Mouse (Mus musculus) embryonic fibroblast, embryonic 13.5 days (primary cell): Measurements from ENCODE around the gene Zbtb11.

ENCODE experiments used
- CTCF ChIP-seq: IDR thresholded peaks from 2 replicates; pipeline ENCODE4 v1.5.1; 2011; ENCODE audit warnings: mild to moderate bottlenecking, control low read depth, low read length, moderate library complexity, borderline replicate concordance; ENCODE audit not compliant: insufficient read depth
- POLR2A ChIP-seq: IDR thresholded peaks from 2 replicates; pipeline ENCODE4 v1.6.1; 2011; ENCODE audit warnings: low read depth, mild to moderate bottlenecking, control low read depth, low read length, moderate library complexity

GRCm38 (mm10) chr16:56019660-56020059 lies 46.0 kb downstream of the Zbtb11 start:
- TF ChIP-seq POLR2A, result no peak
- TF ChIP-seq CTCF, result no peak
